Mouse (Mus musculus) ovary, postnatal 36 days (tissue): ENCODE data around the gene Csk.

Source experiments
- DNase-seq: peaks from one replicate; pipeline ENCODE4 v3.0.0; 2022; ENCODE audit warnings: low spot score, mixed read lengths

Csk gene

DNA sequence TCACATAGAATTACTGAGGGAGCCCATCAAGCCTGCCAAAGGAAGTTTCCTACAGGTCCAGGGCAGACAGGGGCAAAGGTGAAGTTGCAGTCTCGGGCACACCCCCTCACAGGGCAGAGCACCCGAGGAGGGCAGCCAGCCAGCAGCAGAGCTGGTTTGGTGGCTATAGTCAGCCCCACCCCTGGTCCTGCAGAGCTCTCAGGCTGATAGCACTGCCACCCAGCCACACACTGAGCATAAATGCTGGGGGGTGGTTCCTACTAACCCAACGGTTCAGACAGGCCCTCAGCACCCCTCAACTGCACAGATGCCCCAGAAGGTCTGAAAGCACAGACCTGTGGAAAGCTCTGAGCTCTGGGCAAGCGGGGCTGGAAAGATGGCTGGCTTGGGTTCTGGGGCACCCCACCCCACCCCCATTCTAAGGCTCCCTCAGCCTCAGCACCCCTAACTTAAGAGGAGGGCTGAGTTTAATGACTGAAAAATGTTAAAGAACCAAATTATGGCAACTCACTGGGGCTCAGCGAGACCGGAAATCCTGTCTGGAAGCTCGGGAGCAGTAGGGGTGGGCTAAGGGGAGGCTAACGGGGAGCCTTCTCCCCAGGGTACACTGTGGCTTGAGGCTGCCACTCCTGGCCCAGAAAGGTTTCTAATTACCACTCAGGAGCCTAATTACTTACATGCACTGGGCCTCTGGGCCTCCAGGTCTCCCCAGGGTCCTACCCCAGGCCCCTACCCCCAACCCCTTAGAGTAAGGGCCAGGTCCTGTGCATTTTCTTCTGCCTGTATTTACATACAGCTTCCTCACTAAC lies 14.6 kb downstream of the Csk start:
- DNase-seq: peak; percentile 54

DNA sequence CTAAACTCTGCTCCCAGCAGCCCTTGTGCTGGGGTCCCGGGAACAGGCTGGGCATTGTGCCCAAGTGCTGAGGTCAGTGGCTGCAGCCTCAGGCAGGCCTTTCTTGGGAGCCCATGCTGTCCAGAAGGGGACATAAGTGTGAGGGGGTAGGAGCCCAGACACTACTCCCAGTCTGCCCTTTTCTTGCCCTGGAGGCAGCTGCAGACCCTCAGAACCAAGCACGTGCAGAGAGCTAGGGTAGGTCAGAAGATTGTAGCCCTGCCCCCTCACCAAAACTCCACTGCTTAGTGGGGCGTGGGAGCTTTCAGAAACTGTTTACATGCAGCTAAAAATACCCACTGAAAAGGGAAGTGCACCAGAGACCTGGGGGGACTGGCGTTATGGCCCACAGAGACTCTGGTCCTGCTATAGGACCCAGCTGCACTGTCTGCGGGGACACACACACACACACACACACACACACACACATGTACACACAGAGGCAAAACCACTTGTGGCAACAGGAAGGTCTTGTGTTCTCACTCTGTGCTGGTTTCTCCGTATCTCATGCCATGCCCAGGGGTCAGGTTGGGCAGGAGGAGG lies 15.6 kb downstream of the Csk start:
- DNase-seq: peak; percentile 54

GRCm38 (mm10) chr9:57637272-57637671 lies 16.2 kb downstream of the Csk start:
- no peak for DNase-seq

DNA sequence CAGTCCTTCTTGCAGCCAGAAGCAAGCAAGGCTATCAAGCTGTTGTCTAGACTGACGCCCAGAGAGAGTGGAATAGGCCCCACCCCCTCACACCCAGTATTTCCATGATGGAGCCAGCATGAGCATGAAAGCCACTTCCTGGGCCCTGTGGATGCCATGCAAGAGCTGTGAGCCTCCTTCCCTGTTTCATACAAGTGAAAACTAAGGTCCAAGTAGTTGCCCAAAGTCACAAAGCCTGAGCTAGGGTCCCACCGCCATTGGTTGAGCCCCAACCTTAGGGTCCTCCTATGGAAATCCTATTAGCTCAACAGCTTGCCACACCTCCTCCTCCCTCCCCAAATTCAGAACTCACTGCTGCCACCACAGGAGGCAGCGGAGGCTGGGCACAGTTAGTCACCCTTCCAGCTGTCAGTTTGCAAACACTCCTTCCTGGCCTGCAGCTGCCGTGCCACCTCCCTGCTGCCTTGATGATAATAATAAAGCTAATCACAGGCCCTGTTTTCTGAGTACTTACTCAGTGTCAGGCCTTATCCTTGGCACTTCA lies 19.9 kb downstream of the Csk start:
- no peak for DNase-seq

- peak; percentile 74 for DNase-seq
These were observed 24.1 kb downstream of the Csk start for GRCm38 (mm10) chr9:57629118-57629874.

- DNase-seq: no peak
These were observed 24.7 kb downstream of the Csk start for GRCm38 (mm10) chr9:57628717-57629116.

DNA sequence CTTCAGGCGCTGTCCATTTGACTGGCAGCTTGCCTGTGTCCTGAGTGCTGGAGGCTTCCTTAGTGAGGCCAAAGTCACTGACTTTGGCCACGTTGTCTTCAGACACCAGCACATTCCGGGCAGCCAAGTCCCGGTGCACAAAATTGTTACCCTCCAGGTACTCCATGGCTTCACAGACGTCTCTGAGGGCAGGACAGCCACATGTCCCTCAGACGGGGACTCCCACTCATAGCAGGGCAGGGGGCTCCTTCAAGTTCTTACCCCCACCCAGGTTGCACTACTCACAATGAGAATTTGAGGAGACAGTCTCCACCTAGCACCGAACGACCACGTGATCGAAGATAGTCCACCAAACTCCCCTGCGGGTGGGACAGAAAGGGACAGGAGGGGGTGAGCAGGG lies 25.5 kb downstream of the Csk start:
- DNase-seq: no peak

DNA sequence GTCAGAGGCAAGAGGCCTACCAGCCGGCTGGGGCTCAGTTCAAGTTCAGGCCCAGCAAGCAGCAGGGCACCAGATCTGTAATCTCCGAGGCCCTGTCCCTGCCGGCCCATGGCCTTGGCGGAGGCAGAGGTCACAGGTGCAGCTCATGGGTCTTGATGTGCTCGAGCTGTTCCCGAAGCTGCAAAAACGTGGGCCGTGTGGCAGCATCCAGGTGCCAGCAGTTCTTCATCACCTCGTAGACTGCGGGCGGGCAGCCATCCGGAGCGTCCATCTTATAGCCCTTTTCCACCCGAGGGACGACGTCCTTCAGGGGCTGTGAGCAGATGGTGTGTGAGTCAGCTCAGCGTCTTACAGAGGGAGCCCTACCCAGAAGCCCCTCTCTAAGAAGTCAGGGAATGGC lies 26.2 kb downstream of the Csk start:
- DNase-seq: no peak

- DNase-seq: no peak
These were observed 27.5 kb downstream of the Csk start for GRCm38 (mm10) chr9:57625674-57626500.

- DNase-seq: no peak
These were observed 29.1 kb downstream of the Csk start for GRCm38 (mm10) chr9:57624295-57624694.

DNA sequence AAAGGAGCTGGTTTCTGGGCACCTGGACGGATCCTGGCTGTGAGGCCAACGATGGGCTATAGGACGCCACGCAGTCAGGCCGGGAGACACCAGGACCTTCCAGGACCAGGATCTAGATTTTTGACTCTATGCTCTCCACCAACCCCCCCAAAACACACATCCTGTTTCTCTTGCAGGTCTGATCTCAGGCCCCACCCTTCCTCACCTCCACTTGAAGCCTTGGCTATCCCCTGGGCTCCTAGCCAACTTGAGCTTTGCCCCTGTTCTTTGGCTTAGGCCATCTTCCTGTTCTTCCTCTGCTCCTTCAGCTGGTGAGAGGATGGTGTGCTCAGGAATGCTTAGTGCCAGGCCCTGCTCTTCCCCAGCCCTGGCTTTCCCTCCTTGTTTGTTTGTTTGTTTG lies 32.8 kb downstream of the Csk start, which contains the start of gene Lman1l:
Lman1l (minus strand) TSS at position 101 of the 400 bp plus-strand sequence.
- DNase-seq: no peak

GRCm38 (mm10) chr9:57618854-57619253 lies 34.6 kb downstream of the Csk start:
- DNase-seq: no peak

DNA sequence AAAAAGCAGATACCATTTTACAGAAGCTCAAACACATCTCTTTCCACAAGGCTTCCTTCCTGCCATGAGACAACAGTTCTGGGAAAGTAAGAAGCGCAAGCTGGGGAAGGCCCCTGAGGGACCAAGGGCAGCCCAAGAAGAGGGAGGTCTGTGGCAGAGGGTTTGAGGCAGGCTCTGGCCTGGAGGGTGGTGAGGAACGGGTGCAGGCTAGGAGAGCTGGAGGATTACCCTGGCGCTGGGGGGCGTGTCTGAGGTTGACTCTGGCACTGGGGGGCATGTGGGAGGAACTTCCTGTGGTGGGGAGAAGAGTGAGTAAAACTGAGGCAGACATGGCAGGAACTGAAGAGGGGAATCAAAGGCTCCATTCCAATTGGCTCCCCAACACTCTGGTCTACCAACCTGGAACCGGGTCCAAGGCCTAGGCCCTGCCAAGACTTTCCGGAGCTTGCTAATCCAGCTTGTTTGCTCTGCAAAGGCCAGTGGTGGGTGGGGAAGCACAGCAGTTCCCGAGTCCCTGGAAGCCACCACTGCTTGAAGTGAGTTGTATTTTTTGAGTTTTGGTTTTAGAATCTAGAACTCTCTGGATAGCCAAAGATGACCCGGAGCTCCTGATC lies 35.8 kb downstream of the Csk start:
- no peak for DNase-seq

DNA sequence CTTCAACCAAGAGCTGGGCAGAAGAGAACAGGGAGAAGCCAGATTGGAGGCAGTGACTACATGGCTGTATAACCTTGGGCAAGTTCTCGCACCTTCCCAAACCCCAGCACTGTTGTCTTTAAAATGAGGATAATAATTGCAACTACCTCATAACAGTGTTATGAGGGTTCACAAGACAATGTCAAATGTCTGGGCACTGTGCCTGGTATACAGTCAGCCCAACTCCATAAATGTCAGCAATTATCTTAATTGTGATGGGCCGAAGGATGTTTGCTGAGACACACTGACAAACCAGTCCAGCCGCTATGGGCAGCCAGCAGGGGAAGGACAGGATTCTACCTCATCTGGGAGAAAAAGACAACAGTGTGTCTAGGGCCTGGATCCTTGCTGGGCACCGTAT lies 38.6 kb downstream of the Csk start:
- DNase-seq: no peak

DNA sequence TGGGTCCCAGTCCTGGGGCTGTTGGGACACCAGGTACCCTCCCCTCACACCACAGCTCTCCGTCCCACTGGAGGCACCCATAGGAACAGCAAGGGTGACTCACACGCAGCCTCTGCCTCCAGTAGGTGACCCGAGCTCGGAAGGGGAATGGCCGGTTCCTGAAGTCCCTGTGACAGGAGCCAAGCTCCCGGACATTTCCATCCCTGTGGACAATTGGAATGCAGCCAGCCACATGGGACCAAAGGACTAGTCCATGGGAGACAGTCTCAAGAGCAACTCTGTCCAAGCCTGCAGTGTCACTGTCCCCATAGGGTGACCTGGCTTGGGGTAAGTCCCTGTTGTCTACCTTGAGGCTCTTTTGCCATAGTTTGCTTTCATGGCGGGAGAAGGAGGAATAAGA lies 39.5 kb downstream of the Csk start:
- DNase-seq: no peak

- DNase-seq: no peak
These were observed 40.8 kb downstream of the Csk start for GRCm38 (mm10) chr9:57612587-57612986.

DNA sequence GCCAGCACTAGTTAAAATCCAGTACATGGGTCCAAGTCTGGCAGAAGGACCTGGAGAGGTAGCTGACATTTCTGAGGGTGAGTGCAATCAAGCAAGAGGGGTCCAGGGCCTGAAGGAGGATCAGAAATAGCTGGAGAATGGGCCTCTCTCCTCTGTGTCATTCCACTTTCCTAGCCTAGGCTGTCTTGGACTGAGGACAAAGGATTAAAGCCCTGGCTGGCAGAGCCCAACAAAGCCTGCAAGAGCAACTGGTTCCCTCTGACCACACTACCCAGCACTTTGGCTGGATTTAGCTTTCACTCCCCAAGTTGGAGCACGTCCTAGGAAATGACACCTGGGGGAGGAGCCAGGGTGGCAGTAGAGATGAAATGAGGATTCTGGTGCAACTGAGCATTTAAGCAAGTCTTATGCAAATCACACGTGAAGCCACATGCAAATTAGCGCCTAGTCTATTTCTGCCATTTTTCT lies 43.0 kb downstream of the Csk start:
- no peak for DNase-seq

DNA sequence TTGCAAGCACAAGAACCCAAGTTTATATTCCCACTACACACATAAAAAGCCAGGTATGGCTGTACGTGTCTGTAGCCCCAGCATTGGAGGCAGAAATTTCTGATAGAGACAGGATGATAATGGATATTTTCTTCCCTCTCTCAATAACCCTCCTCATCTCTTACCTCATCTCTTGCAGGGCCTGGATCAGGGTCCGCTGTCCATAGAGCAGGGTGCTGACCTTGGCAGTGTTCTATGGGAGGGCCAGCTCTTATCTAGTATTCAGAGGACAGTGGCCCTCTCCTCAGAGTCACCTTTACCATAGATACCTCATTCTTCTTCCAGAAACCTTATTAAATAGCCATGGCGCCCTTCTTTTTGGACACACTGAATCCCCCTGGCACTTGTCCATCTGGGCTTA lies 43.6 kb downstream of the Csk start:
- no peak for DNase-seq

DNA sequence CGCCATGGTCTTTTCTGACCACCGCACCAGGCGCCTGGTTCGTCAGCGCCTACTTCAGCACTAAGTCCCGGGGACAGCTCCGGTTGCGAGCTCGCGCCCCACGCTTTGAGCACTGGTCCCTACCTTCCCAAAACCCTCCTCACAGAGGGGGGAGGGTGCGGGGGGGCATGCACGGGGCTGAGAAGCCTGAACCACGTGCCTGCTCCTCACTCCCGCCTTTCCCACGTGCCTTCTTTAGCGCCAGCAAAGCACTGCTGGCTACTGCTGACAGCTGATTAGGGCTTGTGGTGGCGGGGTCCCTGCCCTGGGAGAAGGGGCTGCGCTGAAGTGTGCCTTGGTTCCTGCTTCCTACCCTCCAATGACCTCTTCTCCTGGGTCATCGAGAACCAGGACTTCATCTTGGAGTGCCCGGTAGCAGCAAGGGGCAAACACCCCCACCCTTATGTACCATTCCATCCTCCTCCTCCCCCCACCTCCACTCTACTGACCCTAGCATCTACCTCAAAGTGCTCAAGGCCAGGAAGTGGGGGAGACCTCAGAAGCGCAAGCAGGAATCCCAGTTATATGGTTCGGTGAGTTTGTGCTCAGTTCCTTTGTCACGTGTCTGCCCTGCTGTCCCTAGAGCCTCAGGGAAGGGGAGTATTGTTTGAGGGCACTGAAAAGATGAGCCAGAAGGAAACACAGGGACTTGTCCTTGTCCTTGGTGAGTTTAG lies 47.1 kb downstream of the Csk start, which contains the start of gene Cplx3:
Cplx3 (minus strand) TSS at position 143 of the 713 bp plus-strand sequence.
- DNase-seq: peak; percentile 61

DNA sequence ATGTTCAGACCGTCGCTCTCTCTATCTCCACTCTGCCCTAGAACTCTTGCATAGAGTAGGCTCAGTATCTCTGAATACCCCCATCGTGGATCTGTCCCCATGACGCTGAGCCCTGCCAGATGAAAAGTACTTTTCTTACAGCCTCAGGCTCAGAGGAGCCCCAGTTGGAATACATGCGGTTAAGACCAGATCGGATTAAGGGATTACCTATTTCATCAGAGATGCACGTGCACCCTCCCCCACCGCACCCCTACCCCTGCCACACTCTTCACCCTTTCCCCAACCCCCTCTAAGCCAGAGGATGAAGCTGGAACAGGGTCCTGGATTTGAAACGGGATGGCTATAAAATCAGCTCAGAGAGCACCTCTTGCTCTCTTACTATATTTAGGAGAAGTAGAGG lies 47.9 kb downstream of the Csk start:
- DNase-seq: no peak
